Comparison of ENCODE assay signal across 18 mouse cellular contexts in genomic region chr12:55442245-55442644, GRCm38 (mm10). TPM values are rescaled to one million over a fixed set of nuclear protein-coding genes. Genes with fewer than 3 reads are reported as not detected.
DNase-seq lines count a peak whose midpoint lies in the region; ATAC-seq and TF ChIP-seq lines count a peak whose summit lies in the region.
"Had no signal": no experiment of that assay in that cellular context is flagged by ENCODE, and none has a peak within 500 bp of the region (broad histone marks: within the 10 kb centered on the region; RNA-seq: fewer than 3 reads in every experiment).

No protein-coding gene starts in this region.

- H3K27me3 ChIP-seq in heart, embryonic 13.5 days (replicated peaks), result no peaks in the 10 kb centered on the region
- no peaks in the 10 kb centered on the region for H3K27me3 ChIP-seq in limb, embryonic 15.5 days
- H3K27me3 ChIP-seq in limb, embryonic 10.5 days (ENCODE audit: low read depth, poor library complexity, severe bottlenecking), result no peaks in the 10 kb centered on the region
- H3K27me3 ChIP-seq in CH12.LX (replicated peaks), result no peaks in the 10 kb centered on the region
- H3K27me3 ChIP-seq in small intestine, adult 2 months (ENCODE audit: control insufficient read depth, insufficient read depth, low read length), result no peaks in the 10 kb centered on the region
- no peaks in the 10 kb centered on the region for H3K27me3 ChIP-seq in forebrain, embryonic 16.5 days (replicated peaks; ENCODE audit: control insufficient read depth, insufficient read depth, low read length)
- H3K27me3 ChIP-seq: forebrain, embryonic 15.5 days; intestine, embryonic 15.5 days had no signal

- TF ChIP-seq RAD21 in CH12.LX (IDR thresholded peaks at IDR 0.05; ENCODE audit: low read depth, low read length), result no peak; the same call in 1 of the 2 replicates

- H3K27ac ChIP-seq in heart, embryonic 13.5 days (replicated peaks), result peak overlapping the region; percentile 71; the same call in 1 of the 2 replicates
- H3K27ac ChIP-seq in limb, embryonic 15.5 days, result peak overlapping the region; percentile 68; the same call in 1 of the 2 replicates
- H3K27ac ChIP-seq in limb, embryonic 10.5 days, result no peak overlapping the region
- H3K27ac ChIP-seq in CH12.LX (ENCODE audit: insufficient read depth, low read depth), result peak overlapping the region; percentile 98
- H3K27ac ChIP-seq in small intestine, adult 2 months (ENCODE audit: insufficient read depth, low read depth, low read length), result peak overlapping the region; percentile 96
- no peak overlapping the region for H3K27ac ChIP-seq in forebrain, embryonic 16.5 days (ENCODE audit: low read length)
- H3K27ac ChIP-seq: forebrain, embryonic 15.5 days had no signal

- 88% methylated on average over 1 of the region's 1 CpGs for WGBS in heart, embryonic 13.5 days
- WGBS in limb, embryonic 15.5 days, result 87% methylated on average over 1 of the region's 1 CpGs
- WGBS in limb, embryonic 10.5 days, result 83% methylated on average over 1 of the region's 1 CpGs
- 100% methylated on average over 1 of the region's 1 CpGs for WGBS in small intestine, adult 2 months
- WGBS in forebrain, embryonic 16.5 days, result 90% methylated on average over 1 of the region's 1 CpGs

- dilution Hi-C loops in CH12.LX (cut with MboI; ENCODE audit: extremely low pct_ligation_motif_present, extremely low pct_unique_long_range_greater_than_20kb, low sequenced_read_pairs), result no loop called here

- no peak for DNase-seq in heart, postnatal 25 days (ENCODE audit: low spot score)
- no peak for DNase-seq in limb, embryonic 10.5 days (ENCODE audit: low spot score)
- no peak for DNase-seq in CH12.LX (ENCODE audit: extremely low read depth)
- DNase-seq: adrenal gland, adult 2 months; adrenal gland, postnatal 25 days; cerebellum, adult 18-20 months; cerebellum, adult 9-11 months; cerebellum, postnatal 36 days; gastrocnemius, postnatal 25 days; heart, postnatal 10 days had no signal

- H3K9me3 ChIP-seq in heart, embryonic 13.5 days, result no peaks in the 10 kb centered on the region
- no peaks in the 10 kb centered on the region for H3K9me3 ChIP-seq in limb, embryonic 15.5 days
- H3K9me3 ChIP-seq in limb, embryonic 10.5 days (replicated peaks), result no peaks in the 10 kb centered on the region
- H3K9me3 ChIP-seq in CH12.LX (replicated peaks; ENCODE audit: low read length), result no peaks in the 10 kb centered on the region
- no peaks in the 10 kb centered on the region for H3K9me3 ChIP-seq in forebrain, embryonic 16.5 days (ENCODE audit: control insufficient read depth, low read length)
- H3K9me3 ChIP-seq: forebrain, embryonic 15.5 days; hindbrain, embryonic 10.5 days; intestine, embryonic 15.5 days had no signal

- H3K36me3 ChIP-seq in heart, embryonic 13.5 days, result no peaks in the 10 kb centered on the region
- H3K36me3 ChIP-seq in limb, embryonic 15.5 days, result no peaks in the 10 kb centered on the region
- no peaks in the 10 kb centered on the region for H3K36me3 ChIP-seq in limb, embryonic 10.5 days
- no peaks in the 10 kb centered on the region for H3K36me3 ChIP-seq in CH12.LX (replicated peaks in 1 of 2; ENCODE audit: control insufficient read depth in 1 of 2, insufficient read depth in 1 of 2, low read length in 1 of 2)
- no peaks in the 10 kb centered on the region for H3K36me3 ChIP-seq in small intestine, adult 2 months (ENCODE audit: control insufficient read depth, insufficient read depth, low read length)
- H3K36me3 ChIP-seq in forebrain, embryonic 16.5 days (ENCODE audit: control insufficient read depth, insufficient read depth), result no peaks in the 10 kb centered on the region
- H3K36me3 ChIP-seq: forebrain, embryonic 15.5 days; hindbrain, embryonic 10.5 days; intestine, embryonic 15.5 days had no signal

- H3K4me3 ChIP-seq in heart, embryonic 13.5 days, result no peak overlapping the region
- H3K4me3 ChIP-seq in limb, embryonic 15.5 days, result no peak overlapping the region
- H3K4me3 ChIP-seq in limb, embryonic 10.5 days, result no peak overlapping the region
- H3K4me3 ChIP-seq in CH12.LX (replicated peaks in 1 of 3; ENCODE audit: low read depth in 2 of 3, low read length in 2 of 3, poor library complexity in 1 of 3), result peak overlapping the region in 2 of 3 experiments; percentile 2 to 21
- no peak overlapping the region for H3K4me3 ChIP-seq in small intestine, adult 2 months (ENCODE audit: low read depth, low read length)
- H3K4me3 ChIP-seq in forebrain, embryonic 16.5 days (replicated peaks; ENCODE audit: low read length), result no peak overlapping the region
- H3K4me3 ChIP-seq: forebrain, embryonic 15.5 days; hindbrain, embryonic 10.5 days; intestine, embryonic 15.5 days had no signal

- H3K79me2 ChIP-seq in CH12.LX (replicated peaks; ENCODE audit: control insufficient read depth, extremely low read depth, insufficient read depth, poor library complexity, severe bottlenecking), result no peaks in the 10 kb centered on the region

- ATAC-seq in heart, embryonic 13.5 days (ENCODE audit: extremely low read depth, insufficient number of reproducible peaks, low FRiP score, low TSS enrichment), result no peak
- no peak for ATAC-seq in limb, embryonic 15.5 days (ENCODE audit: insufficient number of reproducible peaks, low FRiP score, low TSS enrichment, low read depth)
- ATAC-seq in forebrain, embryonic 16.5 days, result no peak
- ATAC-seq: forebrain, embryonic 15.5 days had no signal

- no peak overlapping the region for H3K9ac ChIP-seq in heart, embryonic 13.5 days
- H3K9ac ChIP-seq in limb, embryonic 15.5 days, result no peak overlapping the region
- peak overlapping the region; percentile 94 for H3K9ac ChIP-seq in CH12.LX (ENCODE audit: insufficient read depth, low read depth)
- H3K9ac ChIP-seq in forebrain, embryonic 16.5 days (replicated peaks; ENCODE audit: low read depth, low read length), result no peak overlapping the region
- H3K9ac ChIP-seq: forebrain, embryonic 15.5 days; hindbrain, embryonic 14.5 days; intestine, embryonic 15.5 days had no signal

- peaks cover 61% of the 10 kb centered on the region for H3K4me1 ChIP-seq in heart, embryonic 13.5 days
- H3K4me1 ChIP-seq in limb, embryonic 15.5 days, result peaks cover 53% of the 10 kb centered on the region
- peaks cover 55% of the 10 kb centered on the region for H3K4me1 ChIP-seq in limb, embryonic 10.5 days
- H3K4me1 ChIP-seq in CH12.LX (ENCODE audit: control insufficient read depth in 1 of 2, insufficient read depth in 2 of 2), result peaks cover 57 to 97% of the 10 kb centered on the region in 2 experiments
- peaks cover 43% of the 10 kb centered on the region; the same call in 1 of the 2 replicates for H3K4me1 ChIP-seq in small intestine, adult 2 months (ENCODE audit: control insufficient read depth, insufficient read depth, insufficient read length, low read length)
- peaks cover 29% of the 10 kb centered on the region for H3K4me1 ChIP-seq in forebrain, embryonic 16.5 days (replicated peaks; ENCODE audit: control insufficient read depth, insufficient read depth, low read length)

- peak; percentile 43 for TF ChIP-seq POLR2A in CH12.LX (IDR thresholded peaks at IDR 0.05; ENCODE audit: low read depth, low read length)
- no peak for TF ChIP-seq POLR2A in small intestine, adult 2 months (IDR thresholded peaks at IDR 0.05; ENCODE audit: low read depth, low read length)

- intact Hi-C loops in heart, postnatal 25 days (cut with DNase I), result no loop called here

- H3K4me2 ChIP-seq in heart, embryonic 13.5 days, result no peak overlapping the region
- no peak overlapping the region for H3K4me2 ChIP-seq in limb, embryonic 15.5 days
- H3K4me2 ChIP-seq in CH12.LX (ENCODE audit: insufficient read depth, low read depth, poor library complexity, severe bottlenecking), result peak overlapping the region; percentile 85
- no peak overlapping the region for H3K4me2 ChIP-seq in forebrain, embryonic 16.5 days (ENCODE audit: low read length)
- H3K4me2 ChIP-seq: forebrain, embryonic 15.5 days; hindbrain, embryonic 14.5 days; intestine, embryonic 15.5 days had no signal

- no peak for TF ChIP-seq CTCF in CH12.LX (conservative IDR thresholded peaks at IDR 0.05 in 1 of 2, IDR thresholded peaks at IDR 0.05 in 1 of 2; ENCODE audit: low read depth in 2 of 2, low read length in 2 of 2)
- no peak for TF ChIP-seq CTCF in small intestine, adult 2 months (IDR thresholded peaks at IDR 0.05; ENCODE audit: extremely low read depth, insufficient read length, insufficient replicate concordance, low read depth, low read length)

- no peak for TF ChIP-seq EP300 in CH12.LX (IDR thresholded peaks at IDR 0.05; ENCODE audit: low read length)

- in situ Hi-C loops in CH12.LX (cut with MboI; ENCODE audit: low pct_ligation_motif_present, low pct_unique_long_range_greater_than_20kb, low sequenced_read_pairs), result loop anchor here (5.0 kb wide), 1 partner anchor 50 kb away; the partner anchor contains the start of gene Nfkbia

TF ChIP-seq in CH12.LX, 34 proteins besides CTCF, POLR2A, EP300 and RAD21 (continues in another document):
- TF ChIP-seq TBP (conservative IDR thresholded peaks at IDR 0.05; ENCODE audit: low read depth, low read length) (peak; percentile 94), NELFE (IDR thresholded peaks at IDR 0.05; ENCODE audit: low read depth, low read length) (no peak), ZNF384 (IDR thresholded peaks at IDR 0.05; ENCODE audit: low read depth, low read length) (no peak), PAX5 (IDR thresholded peaks at IDR 0.05; ENCODE audit: low read length) (no peak), SMC3 (IDR thresholded peaks at IDR 0.05; ENCODE audit: low read depth, low read length) (no peak)

RNA-seq across cellular contexts. Expression of gene Nfkbia, which starts 50.2 kb away (rescaled TPM):
- polyA plus RNA-seq in heart, embryonic 13.5 days (2015; fragmentation: Nextera tagmentation; extraction: Ambion mirVana), result 47.0 and 56.0 TPM in 2 replicates
- 10 to 100 TPM; 40.8 to 42.7 TPM for total RNA-seq in heart, postnatal 25 days (2021)
- polyA plus RNA-seq in limb, embryonic 15.5 days (2015; fragmentation: Nextera tagmentation; extraction: Ambion mirVana), result 139 and 155 TPM in 2 replicates
- polyA plus RNA-seq in limb, embryonic 10.5 days (2016; fragmentation: Nextera tagmentation; extraction: Ambion mirVana), result 38.0 and 56.9 TPM in 2 replicates
- 465 and 702 TPM in 2 replicates for total RNA-seq in CH12.LX (2012; rRNA removed)
- total RNA-seq in CH12.LX (2014; rRNA removed), result 138 and 178 TPM in 2 replicates
- 115 and 143 TPM in 2 replicates for polyA plus RNA-seq in CH12.LX (2012; ENCODE audit: insufficient read length, low read depth)
- 171 and 272 TPM in 2 replicates for polyA plus RNA-seq in small intestine, adult 2 months (2012; rRNA removed)
- polyA plus RNA-seq in forebrain, embryonic 16.5 days (2015; fragmentation: Nextera tagmentation; extraction: Ambion mirVana), result 53.4 and 58.5 TPM in 2 replicates

RNA-seq across cellular contexts. Expression of gene Psma6, which starts 58.2 kb away (rescaled TPM):
- polyA plus RNA-seq in heart, embryonic 13.5 days (2015; fragmentation: Nextera tagmentation; extraction: Ambion mirVana), result 321 and 343 TPM in 2 replicates
- total RNA-seq in heart, postnatal 25 days (2021), result 100 to 1,000 TPM; 150 to 157 TPM
- polyA plus RNA-seq in limb, embryonic 15.5 days (2015; fragmentation: Nextera tagmentation; extraction: Ambion mirVana), result 373 and 378 TPM in 2 replicates
- 499 and 560 TPM in 2 replicates for polyA plus RNA-seq in limb, embryonic 10.5 days (2016; fragmentation: Nextera tagmentation; extraction: Ambion mirVana)
- total RNA-seq in CH12.LX (2012; rRNA removed) (271 and 319 TPM in 2 replicates), CH12.LX (2014; rRNA removed) (585 and 610 TPM in 2 replicates)
- polyA plus RNA-seq in CH12.LX (2012; ENCODE audit: insufficient read length, low read depth), result 307 and 352 TPM in 2 replicates
- 13.8 and 17.3 TPM in 2 replicates for polyA plus RNA-seq in small intestine, adult 2 months (2012; rRNA removed)
- polyA plus RNA-seq in forebrain, embryonic 16.5 days (2015; fragmentation: Nextera tagmentation; extraction: Ambion mirVana), result 434 and 452 TPM in 2 replicates

Comparison
In these comparisons a context has a peak if more than half of its experiments do, and no peak if none do; other contexts are left out.
1. H3K27ac ChIP-seq: peak in heart, embryonic 13.5 days (single experiment), limb, embryonic 15.5 days (single experiment), CH12.LX (single experiment) and small intestine, adult 2 months (single experiment); none in limb, embryonic 10.5 days (single experiment) and forebrain, embryonic 16.5 days (single experiment).
2. H3K4me3 ChIP-seq: peak in CH12.LX (2 of 3); none in heart, embryonic 13.5 days (single experiment), limb, embryonic 15.5 days (single experiment), limb, embryonic 10.5 days (single experiment), small intestine, adult 2 months (single experiment) and forebrain, embryonic 16.5 days (single experiment).
3. RNA of gene Psma6, which starts 58.2 kb away (polyA plus RNA-seq): 499 to 560 TPM in limb, embryonic 10.5 days, 434 to 452 TPM in forebrain, embryonic 16.5 days, 373 to 378 TPM in limb, embryonic 15.5 days, 321 to 343 TPM in heart, embryonic 13.5 days and 307 to 352 TPM in CH12.LX; 13.8 to 17.3 TPM in small intestine, adult 2 months; every median in the first group is over 10 times any median in the second.